Comparison of ENCODE assay signal across 14 mouse cellular contexts in the genomic region with DNA sequence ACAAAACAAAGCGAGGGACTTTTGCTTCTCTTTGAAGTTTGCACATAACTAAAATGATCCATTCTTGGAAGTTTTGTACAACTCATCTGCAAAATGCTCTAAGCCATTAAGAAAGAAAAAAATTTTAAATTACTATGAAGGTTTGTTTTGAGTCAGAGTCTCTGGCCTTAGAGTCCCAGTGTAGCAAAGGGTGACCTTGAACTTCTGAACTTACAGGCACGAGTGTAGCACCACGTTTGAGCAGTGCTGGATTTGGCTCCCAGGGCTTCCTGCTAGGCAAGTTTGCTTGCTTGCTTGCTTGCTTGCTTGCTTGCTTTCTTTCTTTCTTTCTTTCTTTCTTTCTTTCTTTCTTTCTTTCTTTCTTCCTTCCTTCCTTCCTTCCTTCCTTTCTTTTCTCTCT. TPM values are rescaled to one million over a fixed set of nuclear protein-coding genes. Genes with fewer than 3 reads are reported as not detected.
"Had no signal": no experiment of that assay in that cellular context is flagged by ENCODE, and none has a peak within 500 bp of the region (broad histone marks: within the 10 kb centered on the region; RNA-seq: fewer than 3 reads in every experiment).

No protein-coding gene starts in this region.

- DNase-seq: kidney, adult 2 months; kidney, postnatal 14 days; kidney, postnatal 4 days; left cerebral cortex, postnatal 4 days; lung, adult 2 months; lung, postnatal 14 days; lung, postnatal 4 days; midbrain, embryonic 14.5 days; right cerebral cortex, postnatal 14 days; right cerebral cortex, postnatal 4 days; thymus, adult 2 months; thymus, postnatal 14 days had no signal

RNA-seq across cellular contexts. Expression of gene Ntn1, which starts 16.4 kb away (rescaled TPM):
- total RNA-seq: megakaryocyte progenitor cell, adult 5-6 weeks; megakaryocyte-erythroid progenitor cell, adult 5-6 weeks had no signal
